Mouse (Mus musculus): Measurements from ENCODE around the gene Mrps23. TPM values are rescaled to one million over a fixed set of nuclear protein-coding genes. Genes with fewer than 3 reads are reported as not detected.

Gene Mrps23
- total and polyA plus RNA-seq, 2 experiments from 2014 or later = 156 to 240 TPM

DNA sequence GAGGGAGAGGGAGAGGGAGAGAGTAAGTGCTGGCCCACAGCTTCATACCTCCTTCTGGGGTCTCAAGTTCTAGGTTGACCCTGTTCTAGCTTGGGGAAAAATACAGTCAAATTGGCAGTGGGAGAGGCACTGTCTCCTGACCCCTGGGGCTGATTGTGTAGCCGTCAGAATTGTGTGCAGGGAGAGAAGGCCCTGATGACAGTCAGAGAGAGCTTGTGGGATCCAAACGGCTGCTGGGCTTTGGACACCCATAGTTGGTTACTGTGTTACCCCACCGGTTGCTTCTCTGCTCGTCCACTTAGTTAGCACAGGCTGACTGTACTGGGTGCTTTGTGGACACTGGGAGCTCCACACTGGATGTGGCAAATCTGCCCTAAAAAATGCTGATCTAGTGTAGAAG lies 41.4 kb upstream of the Mrps23 start:
- H3K4me3 ChIP-seq (ENCODE audit: low read depth, low read length) = no peak overlapping the region
- ATAC-seq (ENCODE audit: insufficient read depth, low read depth) = no peak
- H3K27ac ChIP-seq (ENCODE audit: low read depth) = peak overlapping the region; percentile 0; the same call in 1 of the 2 replicates

DNA sequence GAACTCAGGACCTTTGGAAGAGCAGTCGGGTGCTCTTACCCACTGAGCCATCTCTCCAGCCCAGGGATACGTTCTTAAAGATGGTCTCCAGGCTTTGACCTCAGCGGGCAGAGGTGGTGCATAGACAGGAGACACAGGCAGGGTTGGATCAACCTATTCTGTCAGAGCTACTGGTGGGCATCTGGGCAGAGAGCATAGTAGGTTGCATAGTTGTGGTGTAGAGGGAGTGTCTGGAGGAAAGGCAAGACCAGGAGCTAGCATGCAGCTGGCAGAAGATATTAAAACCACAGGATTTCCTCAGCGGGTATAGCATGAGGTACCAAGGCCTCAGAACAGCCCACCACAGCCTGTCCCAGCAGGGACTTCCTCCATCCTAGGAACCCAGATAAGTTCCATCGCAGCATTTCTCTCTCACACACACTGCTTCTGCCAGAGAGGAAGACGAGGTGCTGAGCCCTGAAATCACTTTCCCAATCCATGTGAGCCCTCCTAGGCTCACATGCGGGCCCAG lies 39.9 kb upstream of the Mrps23 start:
- Histone ChIP-seq H3K4me2 (ENCODE audit: low read depth, low read length) (no peak overlapping the region), H3K27ac (ENCODE audit: low read depth) (peak overlapping the region; percentile 97), H3K9me3 (replicated peaks; ENCODE audit: control insufficient read depth, low read length) (no peaks in the 10 kb centered on the region), H3K4me3 (ENCODE audit: low read depth, low read length) (no peak overlapping the region), H3K36me3 (replicated peaks; ENCODE audit: control insufficient read depth, insufficient read depth, low read length) (no peaks in the 10 kb centered on the region), H3K27me3 (ENCODE audit: control insufficient read depth, insufficient read depth, low read length) (no peaks in the 10 kb centered on the region), H3K9ac (replicated peaks; ENCODE audit: low read depth, low read length) (peak overlapping the region; percentile 46), H3K4me1 (ENCODE audit: control insufficient read depth, insufficient read depth) (peaks cover 42% of the 10 kb centered on the region)
- 52% methylated on average over 7 of the region's 7 CpGs for WGBS
- DNase-seq (ENCODE audit: low spot score) (no peak), ATAC-seq (ENCODE audit: insufficient read depth, low read depth) (no peak)
- no peak for TF ChIP-seq EP300 (IDR thresholded peaks at IDR 0.05; ENCODE audit: low read depth)
- no peak for TF ChIP-seq CTCF (IDR thresholded peaks at IDR 0.05; ENCODE audit: low read depth)

More for the DNA sequence above, 41.4 kb upstream of the Mrps23 start:
- no peak for DNase-seq (ENCODE audit: low spot score)
- Histone ChIP-seq H3K36me3 (replicated peaks; ENCODE audit: control insufficient read depth, insufficient read depth, low read length) (no peaks in the 10 kb centered on the region), H3K9ac (replicated peaks; ENCODE audit: low read depth, low read length) (no peak overlapping the region), H3K27me3 (ENCODE audit: control insufficient read depth, insufficient read depth, low read length) (no peaks in the 10 kb centered on the region), H3K4me1 (ENCODE audit: control insufficient read depth, insufficient read depth) (peaks cover 53% of the 10 kb centered on the region), H3K4me2 (ENCODE audit: low read depth, low read length) (no peak overlapping the region), H3K9me3 (replicated peaks; ENCODE audit: control insufficient read depth, low read length) (no peaks in the 10 kb centered on the region)
- WGBS = 54% methylated on average over 4 of the region's 4 CpGs
- no peak for TF ChIP-seq CTCF (IDR thresholded peaks at IDR 0.05; ENCODE audit: low read depth)
- TF ChIP-seq EP300 (IDR thresholded peaks at IDR 0.05; ENCODE audit: low read depth) = no peak

DNA sequence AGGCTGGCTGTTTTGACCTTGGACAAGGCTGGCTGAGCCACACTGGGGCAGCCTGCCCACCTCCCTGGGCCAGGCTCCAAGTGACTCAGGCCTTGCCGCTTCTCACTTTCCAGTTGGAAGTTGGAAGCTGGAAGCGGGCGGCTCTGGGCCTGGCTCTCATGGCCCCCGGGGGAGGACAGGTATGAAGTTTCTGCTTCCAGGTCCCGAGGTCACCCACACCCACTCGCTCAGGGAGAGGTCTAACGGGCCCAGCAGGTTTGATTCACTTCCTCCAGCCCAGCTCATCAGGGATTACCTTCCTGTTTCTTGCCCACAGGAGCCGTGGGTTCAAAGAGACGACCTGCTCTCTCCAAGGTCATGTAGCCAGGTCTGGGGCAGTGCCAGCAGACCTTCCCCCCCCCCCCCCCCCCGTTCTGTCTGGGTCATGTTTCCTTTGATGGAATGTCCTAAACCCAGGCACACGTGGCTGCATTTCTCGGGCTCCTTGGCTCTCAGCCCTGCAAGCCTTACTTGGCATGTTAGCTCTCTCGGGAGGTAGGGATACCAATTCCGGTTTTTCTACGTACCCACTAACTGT lies 39.3 kb upstream of the Mrps23 start:
- Histone ChIP-seq H3K27ac (ENCODE audit: low read depth) (peak overlapping the region; percentile 97), H3K27me3 (ENCODE audit: control insufficient read depth, insufficient read depth, low read length) (no peaks in the 10 kb centered on the region), H3K4me3 (ENCODE audit: low read depth, low read length) (no peak overlapping the region), H3K9ac (replicated peaks; ENCODE audit: low read depth, low read length) (peak overlapping the region; percentile 46), H3K9me3 (replicated peaks; ENCODE audit: control insufficient read depth, low read length) (no peaks in the 10 kb centered on the region), H3K4me1 (ENCODE audit: control insufficient read depth, insufficient read depth) (peaks cover 36% of the 10 kb centered on the region), H3K4me2 (ENCODE audit: low read depth, low read length) (no peak overlapping the region), H3K36me3 (replicated peaks; ENCODE audit: control insufficient read depth, insufficient read depth, low read length) (no peaks in the 10 kb centered on the region)
- peak; percentile 59 for ATAC-seq (ENCODE audit: insufficient read depth, low read depth)
- WGBS = 4% methylated on average over 15 of the region's 15 CpGs
- TF ChIP-seq EP300 (IDR thresholded peaks at IDR 0.05; ENCODE audit: low read depth) (peak; percentile 79), CTCF (IDR thresholded peaks at IDR 0.05; ENCODE audit: low read depth) (no peak)
- peak; percentile 88 for DNase-seq (ENCODE audit: low spot score)

DNA sequence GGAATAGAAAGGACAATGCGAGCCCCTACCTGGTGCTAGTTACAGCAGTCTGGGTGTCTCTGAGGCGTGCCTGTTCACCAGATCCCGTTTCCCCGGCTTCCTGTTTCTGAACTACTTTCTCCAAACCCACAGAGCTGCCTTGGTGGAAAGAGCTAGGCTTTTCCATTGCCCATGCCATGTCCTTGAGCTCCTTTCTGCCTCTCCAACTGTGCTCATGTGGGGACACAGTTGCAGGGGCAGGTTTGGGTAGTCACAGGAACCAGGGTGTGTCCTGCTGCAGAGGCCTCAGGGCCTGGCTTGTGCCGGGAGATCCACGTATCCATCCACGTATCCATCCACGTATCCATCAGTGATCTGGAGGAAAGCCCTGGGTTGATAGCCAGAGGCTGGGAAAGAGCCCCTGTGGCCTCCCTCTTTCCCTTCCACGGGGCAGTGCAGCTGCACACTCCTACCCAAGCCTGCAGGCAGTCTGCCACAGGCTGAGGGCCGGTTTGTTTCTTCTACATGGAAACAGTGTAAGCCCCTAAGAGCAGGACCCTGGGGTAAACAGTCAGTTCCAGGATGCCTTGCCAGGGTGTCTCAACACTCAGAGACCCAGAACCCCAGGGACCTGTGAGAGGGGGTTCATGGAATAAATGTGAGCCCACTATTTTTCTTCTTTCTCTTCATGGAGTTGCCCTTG lies 38.4 kb upstream of the Mrps23 start:
- no peaks in the 10 kb centered on the region for H3K27me3 ChIP-seq (ENCODE audit: control insufficient read depth, insufficient read depth, low read length)
- H3K27ac ChIP-seq (ENCODE audit: low read depth) = peak overlapping the region; percentile 97
- H3K9me3 ChIP-seq (replicated peaks; ENCODE audit: control insufficient read depth, low read length) = no peaks in the 10 kb centered on the region
- no peak overlapping the region for H3K4me2 ChIP-seq (ENCODE audit: low read depth, low read length)
- ATAC-seq (ENCODE audit: insufficient read depth, low read depth) (no peak), DNase-seq (ENCODE audit: low spot score) (no peak)
- no peaks in the 10 kb centered on the region for H3K36me3 ChIP-seq (replicated peaks; ENCODE audit: control insufficient read depth, insufficient read depth, low read length)
- WGBS = 48% methylated on average over 10 of the region's 10 CpGs
- TF ChIP-seq EP300 (IDR thresholded peaks at IDR 0.05; ENCODE audit: low read depth) (no peak), CTCF (IDR thresholded peaks at IDR 0.05; ENCODE audit: low read depth) (no peak)
- H3K9ac ChIP-seq (replicated peaks; ENCODE audit: low read depth, low read length) = peak overlapping the region; percentile 42; the same call in 1 of the 2 replicates
- peaks cover 26% of the 10 kb centered on the region for H3K4me1 ChIP-seq (ENCODE audit: control insufficient read depth, insufficient read depth)
- no peak overlapping the region for H3K4me3 ChIP-seq (ENCODE audit: low read depth, low read length)

DNA sequence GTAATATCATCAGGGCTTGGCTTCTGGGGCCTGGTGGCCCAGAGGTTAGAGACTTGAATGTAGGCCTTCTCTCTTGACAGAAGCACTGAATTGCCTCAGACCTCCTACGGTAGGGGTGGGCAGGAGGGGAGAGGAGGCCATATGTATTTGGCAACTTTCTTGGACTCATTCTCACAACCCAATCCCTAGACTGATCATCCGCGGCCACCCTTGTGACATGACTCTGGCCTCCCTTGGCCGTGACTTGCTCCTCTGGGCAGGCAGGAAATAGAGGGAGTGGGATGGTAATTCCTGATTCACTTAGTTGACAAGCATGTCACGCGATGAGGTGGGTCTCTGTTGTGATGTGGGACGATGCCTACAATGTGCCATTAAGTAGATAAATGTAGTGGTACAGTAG lies 37.7 kb upstream of the Mrps23 start:
- ATAC-seq (ENCODE audit: insufficient read depth, low read depth) (no peak), DNase-seq (ENCODE audit: low spot score) (no peak)
- Histone ChIP-seq H3K4me3 (ENCODE audit: low read depth, low read length) (no peak overlapping the region), H3K36me3 (replicated peaks; ENCODE audit: control insufficient read depth, insufficient read depth, low read length) (no peaks in the 10 kb centered on the region), H3K27ac (ENCODE audit: low read depth) (peak overlapping the region; percentile 97), H3K9ac (replicated peaks; ENCODE audit: low read depth, low read length) (peak overlapping the region; percentile 42; the same call in 1 of the 2 replicates), H3K9me3 (replicated peaks; ENCODE audit: control insufficient read depth, low read length) (no peaks in the 10 kb centered on the region), H3K4me2 (ENCODE audit: low read depth, low read length) (no peak overlapping the region), H3K27me3 (ENCODE audit: control insufficient read depth, insufficient read depth, low read length) (no peaks in the 10 kb centered on the region), H3K4me1 (ENCODE audit: control insufficient read depth, insufficient read depth) (peaks cover 23% of the 10 kb centered on the region)
- TF ChIP-seq CTCF (IDR thresholded peaks at IDR 0.05; ENCODE audit: low read depth) = no peak
- TF ChIP-seq EP300 (IDR thresholded peaks at IDR 0.05; ENCODE audit: low read depth) = no peak
- 82% methylated on average over 7 of the region's 7 CpGs for WGBS

All from heart, postnatal 0 days (tissue).